Mouse (Mus musculus): Measurements from ENCODE around the gene Kdm4a. TPM values are rescaled to one million over a fixed set of nuclear protein-coding genes. Genes with fewer than 3 reads are reported as not detected.
A peak's percentile ranks its signal among the peaks of the same experiment; 100 is the strongest.

The Kdm4a gene
- polyA plus RNA-seq (2014; fragmentation: Nextera tagmentation; extraction: Ambion mirVana) = 34.1 and 38.6 TPM in 2 replicates

GRCm38 (mm10) chr4:118179467-118180300, at the start of gene Kdm4a:
Kdm4a (minus strand) TSS chr4:118180043.
- ATAC-seq (replicated peaks; ENCODE audit: low FRiP score, low TSS enrichment, low read depth) (peak; percentile 100), DNase-seq (ENCODE audit: low spot score) (peak; percentile 97)
- Histone ChIP-seq H3K9ac (ENCODE audit: low read length) (peak within 1 kb of the TSS; percentile 72), H3K27me3 (replicated peaks; ENCODE audit: control insufficient read depth, insufficient read depth, low read length) (no peaks in the 10 kb centered on the region), H3K36me3 (ENCODE audit: control insufficient read depth, insufficient read depth, low read length) (peaks cover 28% of the 10 kb centered on the region), H3K4me1 (replicated peaks; ENCODE audit: control insufficient read depth, insufficient read depth, low read length) (peaks cover 11% of the 10 kb centered on the region), H3K9me3 (ENCODE audit: control insufficient read depth, low read length) (no peaks in the 10 kb centered on the region), H3K4me3 (ENCODE audit: low read depth, low read length) (peak within 1 kb of the TSS; percentile 93), H3K4me2 (ENCODE audit: low read length) (peak within 1 kb of the TSS; percentile 82), H3K27ac (ENCODE audit: low read depth) (peak within 1 kb of the TSS; percentile 93)
- WGBS = under 1% methylated on average over 38 of the region's 38 CpGs

GRCm38 (mm10) chr4:118229035-118229770, 49.4 kb upstream of the Kdm4a start:
- no peak overlapping the region for H3K4me3 ChIP-seq (ENCODE audit: low read depth, low read length)
- DNase-seq (ENCODE audit: low spot score) = no peak
- 69% methylated on average over 6 of the region's 6 CpGs for WGBS
- no peak overlapping the region for H3K4me2 ChIP-seq (ENCODE audit: low read length)
- ATAC-seq (replicated peaks; ENCODE audit: low FRiP score, low TSS enrichment, low read depth) = no peak
- H3K36me3 ChIP-seq (ENCODE audit: control insufficient read depth, insufficient read depth, low read length) = peaks cover 89% of the 10 kb centered on the region
- no peaks in the 10 kb centered on the region for H3K9me3 ChIP-seq (ENCODE audit: control insufficient read depth, low read length)
- H3K27ac ChIP-seq (ENCODE audit: low read depth) = no peak overlapping the region
- H3K27me3 ChIP-seq (replicated peaks; ENCODE audit: control insufficient read depth, insufficient read depth, low read length) = no peaks in the 10 kb centered on the region
- H3K9ac ChIP-seq (ENCODE audit: low read length) = no peak overlapping the region
- H3K4me1 ChIP-seq (replicated peaks; ENCODE audit: control insufficient read depth, insufficient read depth, low read length) = no peaks in the 10 kb centered on the region

- Histone ChIP-seq H3K9ac (ENCODE audit: low read length) (no peak overlapping the region), H3K36me3 (ENCODE audit: control insufficient read depth, insufficient read depth, low read length) (peaks cover 96% of the 10 kb centered on the region), H3K9me3 (ENCODE audit: control insufficient read depth, low read length) (no peaks in the 10 kb centered on the region), H3K27me3 (replicated peaks; ENCODE audit: control insufficient read depth, insufficient read depth, low read length) (no peaks in the 10 kb centered on the region), H3K4me3 (ENCODE audit: low read depth, low read length) (no peak overlapping the region), H3K27ac (ENCODE audit: low read depth) (no peak overlapping the region), H3K4me2 (ENCODE audit: low read length) (no peak overlapping the region), H3K4me1 (replicated peaks; ENCODE audit: control insufficient read depth, insufficient read depth, low read length) (no peaks in the 10 kb centered on the region)
- ATAC-seq (replicated peaks; ENCODE audit: low FRiP score, low TSS enrichment, low read depth) (no peak), DNase-seq (ENCODE audit: low spot score) (no peak)
- 88% methylated on average over 12 of the region's 12 CpGs for WGBS
Measured at GRCm38 (mm10) chr4:118227398-118227797, 47.6 kb upstream of the Kdm4a start.

- no peak for ATAC-seq (replicated peaks; ENCODE audit: low FRiP score, low TSS enrichment, low read depth)
- Histone ChIP-seq H3K27ac (ENCODE audit: low read depth) (no peak overlapping the region), H3K4me1 (replicated peaks; ENCODE audit: control insufficient read depth, insufficient read depth, low read length) (no peaks in the 10 kb centered on the region), H3K4me2 (ENCODE audit: low read length) (no peak overlapping the region), H3K36me3 (ENCODE audit: control insufficient read depth, insufficient read depth, low read length) (peaks cover 94% of the 10 kb centered on the region), H3K9ac (ENCODE audit: low read length) (no peak overlapping the region), H3K9me3 (ENCODE audit: control insufficient read depth, low read length) (no peaks in the 10 kb centered on the region), H3K4me3 (ENCODE audit: low read depth, low read length) (no peak overlapping the region), H3K27me3 (replicated peaks; ENCODE audit: control insufficient read depth, insufficient read depth, low read length) (no peaks in the 10 kb centered on the region)
- 78% methylated on average over 7 of the region's 7 CpGs for WGBS
- no peak for DNase-seq (ENCODE audit: low spot score)
Measured at GRCm38 (mm10) chr4:118221261-118221660, 41.4 kb upstream of the Kdm4a start.

DNA sequence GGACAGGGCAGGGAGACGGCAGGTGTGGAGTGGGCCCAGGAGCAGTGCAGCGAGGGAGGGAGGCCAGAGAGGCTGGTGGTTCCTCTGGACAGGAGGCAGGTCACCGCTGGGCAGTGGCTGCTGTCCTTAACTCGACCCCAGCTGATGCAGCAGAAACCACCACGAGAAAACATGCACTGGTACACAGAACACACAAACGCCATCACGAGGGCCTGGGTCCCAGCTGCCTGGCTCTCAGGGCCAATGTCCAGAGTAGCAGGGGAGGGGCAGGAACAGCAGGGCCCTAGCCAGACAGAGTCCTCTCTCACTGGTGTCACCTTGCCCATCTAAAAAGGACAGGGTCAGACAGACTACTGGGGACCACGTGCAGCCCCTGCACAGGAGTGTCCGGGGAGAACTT, 40.9 kb upstream of the Kdm4a start:
- 82% methylated on average over 9 of the region's 9 CpGs for WGBS
- peaks cover 94% of the 10 kb centered on the region for H3K36me3 ChIP-seq (ENCODE audit: control insufficient read depth, insufficient read depth, low read length)
- H3K4me2 ChIP-seq (ENCODE audit: low read length) = no peak overlapping the region
- H3K4me3 ChIP-seq (ENCODE audit: low read depth, low read length) = no peak overlapping the region
- ATAC-seq (replicated peaks; ENCODE audit: low FRiP score, low TSS enrichment, low read depth) (no peak), DNase-seq (ENCODE audit: low spot score) (no peak)
- H3K27ac ChIP-seq (ENCODE audit: low read depth) = no peak overlapping the region
- H3K27me3 ChIP-seq (replicated peaks; ENCODE audit: control insufficient read depth, insufficient read depth, low read length) = no peaks in the 10 kb centered on the region
- no peaks in the 10 kb centered on the region for H3K9me3 ChIP-seq (ENCODE audit: control insufficient read depth, low read length)
- H3K4me1 ChIP-seq (replicated peaks; ENCODE audit: control insufficient read depth, insufficient read depth, low read length) = no peaks in the 10 kb centered on the region
- H3K9ac ChIP-seq (ENCODE audit: low read length) = no peak overlapping the region

DNA sequence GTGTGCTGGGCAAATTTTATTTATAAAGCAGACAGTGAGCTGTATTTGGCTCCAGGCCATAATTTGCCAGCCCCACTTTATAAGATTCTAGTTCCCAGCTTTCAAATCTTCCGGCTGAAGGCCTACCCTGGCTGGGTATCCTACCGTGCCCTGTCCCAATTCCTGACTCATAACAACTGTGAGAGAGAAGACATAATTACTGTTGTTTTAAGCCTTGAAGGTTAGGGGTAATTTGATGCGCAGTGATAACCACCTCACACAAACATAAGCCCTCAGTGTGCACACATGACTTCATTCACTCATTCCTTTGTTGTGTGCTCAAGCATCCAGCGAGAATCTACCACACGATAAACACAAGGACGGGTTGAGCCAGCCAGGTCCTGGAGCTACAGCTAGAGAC, 39.6 kb upstream of the Kdm4a start:
- Histone ChIP-seq H3K27me3 (replicated peaks; ENCODE audit: control insufficient read depth, insufficient read depth, low read length) (no peaks in the 10 kb centered on the region), H3K9ac (ENCODE audit: low read length) (no peak overlapping the region), H3K4me3 (ENCODE audit: low read depth, low read length) (no peak overlapping the region), H3K9me3 (ENCODE audit: control insufficient read depth, low read length) (no peaks in the 10 kb centered on the region), H3K27ac (ENCODE audit: low read depth) (no peak overlapping the region), H3K4me1 (replicated peaks; ENCODE audit: control insufficient read depth, insufficient read depth, low read length) (no peaks in the 10 kb centered on the region), H3K36me3 (ENCODE audit: control insufficient read depth, insufficient read depth, low read length) (peaks cover 92% of the 10 kb centered on the region), H3K4me2 (ENCODE audit: low read length) (no peak overlapping the region)
- DNase-seq (ENCODE audit: low spot score) (no peak), ATAC-seq (replicated peaks; ENCODE audit: low FRiP score, low TSS enrichment, low read depth) (no peak)
- 88% methylated on average over 6 of the region's 6 CpGs for WGBS

GRCm38 (mm10) chr4:118218521-118218920, 38.7 kb upstream of the Kdm4a start:
- DNase-seq (ENCODE audit: low spot score) (no peak), ATAC-seq (replicated peaks; ENCODE audit: low FRiP score, low TSS enrichment, low read depth) (no peak)
- H3K36me3 ChIP-seq (ENCODE audit: control insufficient read depth, insufficient read depth, low read length) = peaks cover 92% of the 10 kb centered on the region
- H3K4me1 ChIP-seq (replicated peaks; ENCODE audit: control insufficient read depth, insufficient read depth, low read length) = no peaks in the 10 kb centered on the region
- H3K9ac ChIP-seq (ENCODE audit: low read length) = no peak overlapping the region
- H3K4me3 ChIP-seq (ENCODE audit: low read depth, low read length) = no peak overlapping the region
- no peak overlapping the region for H3K27ac ChIP-seq (ENCODE audit: low read depth)
- no peaks in the 10 kb centered on the region for H3K9me3 ChIP-seq (ENCODE audit: control insufficient read depth, low read length)
- 86% methylated on average over 5 of the region's 5 CpGs for WGBS
- H3K4me2 ChIP-seq (ENCODE audit: low read length) = no peak overlapping the region
- H3K27me3 ChIP-seq (replicated peaks; ENCODE audit: control insufficient read depth, insufficient read depth, low read length) = no peaks in the 10 kb centered on the region

DNA sequence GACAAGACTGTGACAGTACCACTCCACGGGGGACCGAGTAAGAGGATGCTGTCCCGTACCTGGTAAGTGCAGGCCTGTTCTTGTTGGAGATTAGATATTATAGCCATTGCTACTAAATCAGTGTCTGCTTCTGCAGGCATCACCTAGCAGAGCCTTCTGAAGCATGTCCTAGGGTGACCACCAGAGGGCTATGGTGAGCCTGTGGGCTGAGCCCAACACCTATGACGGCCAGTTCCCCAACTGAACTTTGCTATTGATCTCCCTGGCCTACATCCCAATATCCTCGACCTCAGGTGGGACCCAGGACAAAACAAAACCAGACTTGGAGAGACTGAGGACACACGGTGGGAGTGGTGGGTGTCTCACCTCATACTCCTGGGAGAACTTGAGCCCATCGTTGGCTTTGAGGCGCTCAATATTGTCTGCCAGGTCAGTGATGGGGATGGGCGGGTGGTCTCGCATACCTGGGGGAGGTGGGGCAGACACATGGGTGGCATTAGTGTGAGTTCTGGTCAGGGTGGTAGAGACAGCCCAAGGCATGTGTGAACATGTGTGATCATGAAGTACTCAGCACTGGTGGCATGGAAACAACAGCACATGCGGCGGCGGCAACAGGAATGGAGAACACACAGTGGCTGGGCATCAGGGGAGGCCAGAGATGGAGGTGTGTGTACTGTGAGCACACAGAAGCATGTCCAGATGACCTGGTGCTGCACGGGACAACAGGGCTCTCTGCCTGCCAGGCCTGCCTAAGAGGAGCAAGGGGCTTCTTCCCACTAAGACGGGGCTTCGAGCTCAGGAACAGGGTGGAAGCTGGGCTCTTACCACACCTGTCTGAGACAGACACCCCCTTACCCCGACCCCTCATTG, 37.1 kb upstream of the Kdm4a start:
- no peak overlapping the region for H3K27ac ChIP-seq (ENCODE audit: low read depth)
- WGBS = 82% methylated on average over 17 of the region's 17 CpGs

More for the DNA sequence above, 37.1 kb upstream of the Kdm4a start:
- DNase-seq (ENCODE audit: low spot score) (peak; percentile 78), ATAC-seq (replicated peaks; ENCODE audit: low FRiP score, low TSS enrichment, low read depth) (no peak; the same call in 1 of the 2 replicates)
- no peaks in the 10 kb centered on the region for H3K4me1 ChIP-seq (replicated peaks; ENCODE audit: control insufficient read depth, insufficient read depth, low read length)
- no peak overlapping the region for H3K4me3 ChIP-seq (ENCODE audit: low read depth, low read length)
- peaks cover 92% of the 10 kb centered on the region for H3K36me3 ChIP-seq (ENCODE audit: control insufficient read depth, insufficient read depth, low read length)
- no peak overlapping the region for H3K4me2 ChIP-seq (ENCODE audit: low read length)
- no peaks in the 10 kb centered on the region for H3K9me3 ChIP-seq (ENCODE audit: control insufficient read depth, low read length)
- no peaks in the 10 kb centered on the region for H3K27me3 ChIP-seq (replicated peaks; ENCODE audit: control insufficient read depth, insufficient read depth, low read length)
- no peak overlapping the region for H3K9ac ChIP-seq (ENCODE audit: low read length)

All from intestine, embryonic 14.5 days (tissue).